Mouse (Mus musculus) urinary bladder, adult 2 months (tissue): ENCODE results near the gene Arpc3. TPM values are rescaled to one million over a fixed set of nuclear protein-coding genes. Genes with fewer than 3 reads are reported as not detected.

ENCODE experiments used
- DNase-seq: peaks from one replicate; pipeline ENCODE4 v3.0.0; 2022; ENCODE audit warnings: low spot score
- polyA plus RNA-seq: library from polyadenylated mRNA; depleted of rRNA; stranded (reverse); fragments of >200 nt; gene quantifications from 2 replicates; pipeline ENCODE4 v1.2.3, GENCODE M21; 2012; rRNA removed

Gene Arpc3
- polyA plus RNA-seq: 295 and 362 TPM in 2 replicates

DNA sequence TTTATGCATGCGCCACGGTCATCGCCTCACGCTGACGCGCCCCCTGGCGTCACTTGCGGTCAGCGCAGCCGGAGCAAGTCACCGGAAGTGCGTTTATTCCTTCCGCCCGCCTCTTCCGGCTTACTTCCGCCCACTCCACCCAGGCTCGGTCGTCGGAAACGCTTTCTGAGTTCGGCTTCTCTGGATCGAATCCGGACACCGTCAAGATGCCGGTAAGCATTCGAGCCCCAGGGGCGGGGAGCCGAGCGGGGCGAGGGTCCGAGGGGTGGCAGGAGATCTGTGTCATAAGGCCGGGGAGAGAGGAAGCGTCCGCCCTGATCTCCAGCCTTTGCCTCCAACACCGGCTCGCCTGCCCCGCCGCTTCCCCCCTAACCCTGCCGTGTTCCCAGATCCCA is at the start of gene Arpc3:
Gene Arpc3, plus strand, starts transcription at position 93 of the 395 bp plus-strand sequence.
- peak; percentile 82 for DNase-seq

DNA sequence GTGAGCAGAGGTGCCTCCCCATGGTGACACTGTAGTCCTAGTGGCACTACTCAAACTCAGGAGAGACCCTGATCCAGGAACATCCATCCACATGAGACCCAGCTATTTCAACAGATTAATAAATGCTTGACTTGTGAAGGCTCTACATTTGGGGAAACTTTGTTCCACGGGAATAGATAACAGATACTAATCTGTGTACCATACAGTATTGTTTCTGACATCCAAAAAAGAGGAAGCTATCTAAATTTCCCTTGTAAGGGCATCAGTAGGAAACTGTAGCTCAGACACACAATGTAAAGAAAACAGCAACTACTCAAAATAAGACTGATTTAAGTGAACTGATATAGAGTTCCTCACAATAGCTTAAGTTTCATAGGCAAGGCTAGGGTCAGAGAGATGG is 48.8 kb upstream of the Arpc3 start:
- DNase-seq: no peak

DNA sequence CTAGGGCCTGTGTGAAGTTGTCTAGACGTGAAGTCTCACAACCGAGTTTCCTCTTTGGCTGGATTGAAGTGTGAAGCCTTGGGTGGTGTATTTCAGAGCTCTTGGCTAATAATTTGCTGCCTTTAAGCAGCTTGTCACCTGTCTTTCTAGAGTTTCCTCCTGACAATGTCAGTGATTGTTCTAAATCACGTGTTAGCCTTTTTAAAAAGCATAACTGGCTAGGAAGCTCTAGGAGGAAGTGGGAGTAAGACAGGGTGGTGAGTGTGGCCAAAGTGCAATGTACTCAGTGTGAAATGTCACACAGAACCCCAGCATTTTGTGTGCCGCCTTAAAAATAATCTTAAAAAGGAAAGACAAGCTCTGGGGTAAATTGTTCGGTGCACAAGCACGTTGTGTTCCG is 47.9 kb upstream of the Arpc3 start:
- DNase-seq: no peak

DNA sequence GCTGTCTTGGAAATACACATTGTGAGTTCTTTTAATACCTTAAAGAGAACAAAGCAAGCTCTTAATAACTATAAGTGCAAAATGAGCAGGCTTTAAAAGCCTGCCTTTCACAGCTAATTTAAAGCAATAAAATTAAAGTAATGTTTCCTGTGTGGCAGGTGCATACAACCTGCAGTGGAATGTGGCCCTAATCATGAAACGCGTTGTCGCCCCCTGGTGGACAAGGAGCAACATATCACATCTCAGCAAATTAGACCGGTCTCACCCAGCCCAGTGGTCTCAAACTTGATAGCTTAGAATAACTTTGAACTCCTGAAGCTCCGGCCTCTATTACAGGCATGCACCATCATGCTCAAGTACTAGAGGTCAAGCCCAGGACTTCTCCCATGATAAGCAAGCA is 47.4 kb upstream of the Arpc3 start:
- peak; percentile 66 for DNase-seq

DNA sequence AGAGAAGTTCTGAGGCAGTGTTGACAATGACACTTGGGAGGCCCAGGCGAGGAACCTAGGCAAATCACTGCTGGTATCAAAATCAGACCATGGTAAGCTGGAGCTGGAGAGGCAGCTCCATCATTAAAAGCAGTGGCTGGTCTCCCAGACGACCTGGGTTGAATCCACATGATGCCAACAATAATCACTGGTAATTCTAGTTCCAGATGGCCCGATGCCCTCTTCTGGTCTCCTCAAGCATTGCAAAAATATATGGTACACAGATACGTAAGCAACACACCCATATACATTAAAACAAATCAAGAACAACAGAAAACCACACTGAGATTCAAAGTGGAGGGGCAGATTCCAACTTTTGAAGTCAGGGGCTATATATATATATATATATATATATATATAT is 45.9 kb upstream of the Arpc3 start:
- DNase-seq: no peak

DNA sequence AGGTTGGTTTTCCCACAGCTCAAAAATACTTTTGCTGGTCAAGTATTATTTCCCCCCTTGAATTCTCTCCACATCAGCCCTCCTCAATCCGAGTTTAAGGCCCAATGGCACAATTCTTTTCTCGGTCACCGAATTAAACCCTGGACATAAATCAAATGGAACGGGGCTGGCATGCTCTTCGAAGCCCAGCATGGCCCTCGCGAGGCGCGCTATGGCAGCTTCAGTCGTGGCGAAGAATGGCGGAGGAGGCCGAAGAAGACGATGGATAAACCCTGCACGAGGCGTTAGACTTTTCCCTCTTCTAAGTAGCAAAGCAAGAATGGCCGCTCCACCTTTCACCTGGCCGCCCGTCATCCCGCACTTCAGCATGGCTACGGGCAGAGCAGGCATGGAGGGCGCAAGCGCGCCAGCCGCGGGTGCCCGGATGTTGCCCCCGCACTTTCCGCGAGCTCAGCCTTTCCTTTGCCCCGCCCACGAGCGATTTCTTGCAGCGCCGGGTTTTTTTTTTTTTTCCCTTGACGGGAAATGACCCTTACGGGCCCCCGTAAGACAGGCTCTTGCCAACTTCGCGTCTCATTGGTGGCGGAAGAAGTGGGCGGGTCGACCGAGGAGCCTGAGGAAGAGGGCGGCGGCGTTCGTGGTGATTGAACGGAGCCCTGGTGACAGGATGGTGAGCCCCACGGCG is 37.7 kb upstream of the Arpc3 start, which contains the start of the genes Rad9b and Vps29:
Gene Rad9b, minus strand, starts transcription at position 427 of the 685 bp plus-strand sequence.
Gene Vps29, plus strand, starts transcription at position 563 of the 685 bp plus-strand sequence.
- DNase-seq: peak; percentile 95

DNA sequence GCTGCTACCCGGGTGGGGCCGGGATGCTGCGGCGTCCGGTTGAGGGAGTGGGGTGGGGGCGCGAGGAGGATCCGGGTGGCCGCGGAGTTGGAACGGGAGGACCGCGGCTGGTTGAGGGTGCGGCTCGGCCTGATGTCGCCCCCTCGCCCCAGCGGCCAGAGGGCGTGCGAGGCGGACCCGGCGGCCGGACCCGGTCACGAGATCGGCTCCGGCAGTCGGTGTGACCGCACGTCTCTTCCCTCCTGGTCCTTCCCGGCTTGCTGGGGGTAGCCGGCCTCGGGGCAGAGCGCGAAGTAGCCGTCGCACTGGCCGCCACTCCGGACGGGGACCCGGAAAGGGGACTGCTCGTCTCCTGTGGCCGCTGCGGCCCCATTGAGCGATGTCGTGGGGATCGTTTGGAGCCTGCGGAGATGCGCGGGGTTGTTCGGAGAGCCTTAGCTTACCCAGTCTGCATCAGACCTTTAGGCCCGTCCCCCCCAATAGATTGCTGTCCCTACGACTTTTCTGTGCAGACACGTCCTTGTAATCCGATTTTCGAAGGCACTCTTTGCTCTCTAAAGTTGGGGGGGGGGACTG is 37.1 kb upstream of the Arpc3 start:
- DNase-seq: no peak

DNA sequence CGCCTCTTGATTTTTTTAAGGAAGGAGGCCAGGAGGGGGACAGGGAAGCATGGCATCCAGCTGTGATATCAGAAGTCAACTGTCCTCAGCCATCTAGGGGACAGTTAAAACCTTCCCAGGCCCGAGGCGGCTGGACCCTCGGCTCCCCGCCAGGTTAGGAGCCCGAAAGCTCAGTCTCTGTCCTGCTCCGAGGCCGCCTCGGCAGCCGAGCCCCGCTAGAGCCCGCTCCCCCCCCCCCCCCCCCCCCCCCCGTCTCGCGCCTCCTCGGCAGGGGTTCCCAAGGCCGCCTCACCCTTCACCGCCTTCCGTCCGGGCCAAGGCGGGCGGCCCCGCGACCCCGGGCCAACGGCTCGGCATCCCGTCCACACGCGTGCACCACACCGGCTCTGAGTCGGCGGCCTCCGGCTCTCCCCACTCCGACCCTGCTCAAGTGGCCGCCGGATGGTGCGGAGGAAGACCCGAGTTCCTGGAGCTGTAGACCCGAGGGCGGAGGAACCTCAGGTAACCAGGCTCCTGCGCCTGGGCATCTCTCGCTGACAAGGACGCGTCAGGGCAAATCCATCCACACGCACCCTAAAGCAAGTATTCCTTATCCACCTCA is 20.0 kb upstream of the Arpc3 start, which contains the start of gene Gpn3:
Gene Gpn3, plus strand, starts transcription at position 286 of the 601 bp plus-strand sequence.
- DNase-seq: no peak

DNA sequence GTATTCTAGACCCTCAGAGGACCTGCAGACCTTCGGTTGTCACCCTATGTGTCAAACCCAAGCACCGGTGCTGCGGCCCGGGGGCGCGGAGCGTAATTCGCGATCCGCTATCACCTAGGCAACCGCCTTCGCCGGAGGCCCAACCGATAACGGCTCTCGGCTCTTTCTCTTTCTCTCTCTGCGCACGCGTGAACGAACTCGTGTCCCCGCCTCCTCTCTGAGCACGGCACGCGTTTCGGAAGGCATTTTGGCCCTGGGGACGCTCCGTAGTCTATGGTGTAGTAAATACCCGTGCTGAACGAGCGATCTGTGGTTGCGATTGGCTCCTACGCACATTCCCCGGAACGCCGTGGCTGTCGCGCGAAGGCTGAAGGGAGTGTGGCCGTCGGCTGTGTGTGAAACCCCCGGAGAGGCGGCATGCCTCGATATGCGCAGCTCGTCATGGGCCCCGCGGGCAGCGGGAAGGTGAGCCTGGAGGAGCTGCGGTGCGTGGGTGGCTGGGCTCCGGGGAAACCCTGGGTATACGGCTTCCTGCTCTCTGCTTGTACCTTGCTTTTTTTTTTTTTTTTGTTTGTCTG is 19.4 kb upstream of the Arpc3 start, which contains the start of gene Fam216a:
Gene Fam216a, minus strand, starts transcription at position 173 of the 578 bp plus-strand sequence.
- peak; percentile 98 for DNase-seq

DNA sequence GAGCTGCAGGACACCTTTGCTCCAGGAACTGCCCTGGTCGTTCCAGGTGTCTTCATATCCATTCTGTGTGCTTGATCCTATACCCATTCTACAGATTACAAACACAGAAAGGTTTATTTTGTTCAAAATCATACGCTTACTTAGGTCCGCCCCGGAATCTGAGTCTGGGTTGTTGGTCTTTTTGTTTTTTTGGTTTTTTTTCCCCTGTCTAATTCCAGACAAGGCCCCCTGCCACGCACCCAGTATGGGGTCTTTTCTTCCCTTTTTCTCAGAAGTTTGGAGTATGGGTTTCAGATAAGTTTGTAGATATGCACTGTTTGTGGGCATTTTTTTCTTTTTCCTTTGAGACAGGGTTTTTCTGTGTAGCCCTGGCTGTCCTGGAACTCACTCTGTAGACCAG is 18.8 kb upstream of the Arpc3 start:
- DNase-seq: no peak

DNA sequence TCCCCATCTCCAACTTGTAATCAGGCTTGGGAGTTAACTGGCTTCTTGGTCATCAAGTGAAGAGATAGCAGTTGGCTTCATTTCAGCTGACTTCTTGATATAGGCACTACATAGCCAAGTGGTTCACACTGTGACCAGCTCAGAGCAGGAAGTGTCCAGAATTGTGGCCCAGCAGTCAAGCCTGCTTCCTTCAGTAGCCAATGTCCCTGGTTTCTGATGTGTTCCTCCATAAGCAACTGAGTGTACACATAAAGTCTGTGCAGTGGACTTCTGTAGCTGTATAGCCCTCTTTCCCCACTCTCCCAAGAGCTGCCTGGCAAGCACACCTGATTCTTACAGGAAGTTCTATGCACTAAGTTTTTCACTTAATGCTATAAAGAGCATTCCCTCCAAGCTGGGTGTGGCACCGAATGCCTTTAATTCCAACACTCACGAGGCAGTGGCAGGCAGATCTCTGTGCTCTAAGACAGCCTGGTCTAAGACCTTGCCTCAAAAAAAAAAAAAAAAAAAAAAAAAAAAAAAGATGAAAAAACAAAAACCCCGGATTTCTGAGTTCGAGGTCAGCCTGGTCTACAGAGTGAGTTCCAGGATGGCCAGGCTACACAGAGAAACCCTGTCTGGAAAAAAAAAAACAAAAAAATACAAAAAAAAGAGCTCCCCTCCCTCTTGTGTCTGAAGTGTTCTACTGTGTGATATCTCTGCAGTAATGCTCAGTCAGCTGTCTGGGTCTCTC is 14.4 kb upstream of the Arpc3 start:
- no peak for DNase-seq

DNA sequence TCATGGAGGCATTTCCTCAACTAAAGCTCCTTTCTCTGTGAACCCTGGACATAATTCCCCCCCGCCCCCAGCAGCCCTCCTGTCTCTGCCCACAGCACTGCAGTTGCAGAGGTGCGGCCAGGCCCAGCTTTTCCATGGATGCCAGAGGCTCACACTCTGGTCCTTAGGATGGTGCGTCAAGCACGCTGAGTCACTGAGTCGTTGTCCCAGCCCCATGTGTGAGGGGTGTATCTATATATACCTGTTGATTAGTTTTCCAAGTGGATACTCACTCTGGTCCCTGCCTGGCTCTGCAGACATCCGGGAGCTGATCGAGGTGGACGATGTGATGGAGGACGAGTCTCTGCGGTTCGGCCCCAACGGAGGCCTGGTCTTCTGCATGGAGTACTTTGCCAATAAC is 13.5 kb upstream of the Arpc3 start:
- no peak for DNase-seq

DNA sequence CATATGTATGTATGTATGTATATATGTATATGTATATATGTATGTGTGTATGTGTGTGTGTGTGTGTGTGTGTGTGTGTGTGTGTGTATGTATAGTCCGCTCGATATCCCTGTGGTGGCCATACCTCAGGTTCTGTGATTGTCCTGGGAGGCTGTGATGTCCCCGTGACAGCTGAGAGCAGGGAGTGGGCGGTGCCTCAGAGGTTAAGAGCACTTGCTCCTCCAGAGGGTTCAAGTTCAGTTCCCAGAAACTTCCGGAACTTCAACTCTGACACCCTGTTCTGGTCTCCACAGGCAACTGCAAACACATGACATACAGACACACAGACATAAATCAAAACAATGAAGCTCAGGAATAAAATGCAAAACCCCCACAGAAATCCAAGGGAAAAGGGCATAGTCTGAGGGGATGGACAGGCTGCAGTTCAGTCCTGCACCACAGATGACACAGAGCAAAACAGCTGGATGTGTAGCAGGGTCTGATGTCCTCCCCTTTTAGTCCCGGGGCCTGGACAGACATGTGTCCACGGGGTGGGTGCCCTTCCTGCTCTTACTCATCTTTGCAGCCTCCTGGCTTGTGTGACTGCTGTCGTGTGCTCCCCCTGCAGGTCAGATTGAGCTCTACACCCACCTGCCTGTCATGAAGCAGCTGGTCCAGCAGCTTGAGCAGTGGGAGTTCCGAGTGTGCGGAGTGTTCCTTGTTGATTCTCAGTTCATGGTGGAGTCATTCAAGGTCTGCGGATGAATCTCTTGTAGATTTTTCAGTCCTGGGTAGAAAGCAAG is 12.1 kb upstream of the Arpc3 start:
- no peak for DNase-seq

DNA sequence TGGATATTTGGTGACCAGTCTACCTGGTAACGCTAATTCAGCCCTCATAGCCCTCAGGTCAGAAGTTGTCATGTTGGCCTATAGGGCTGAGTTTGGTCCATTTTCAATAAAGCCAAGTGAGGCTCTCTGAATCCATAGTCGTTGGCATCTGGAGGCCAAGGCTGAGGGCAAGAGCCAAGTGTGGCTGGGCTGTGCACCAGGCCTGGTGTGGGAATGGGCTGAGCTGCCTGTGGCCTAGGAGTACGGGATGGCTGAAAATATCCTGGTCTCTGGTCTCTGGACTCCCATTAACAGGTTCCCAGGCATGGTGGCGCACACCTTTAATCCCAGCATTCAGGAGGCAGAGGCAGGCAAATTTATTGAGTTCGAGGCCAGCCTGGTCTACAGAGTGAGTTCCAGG is 1.7 kb upstream of the Arpc3 start:
- DNase-seq: no peak

DNA sequence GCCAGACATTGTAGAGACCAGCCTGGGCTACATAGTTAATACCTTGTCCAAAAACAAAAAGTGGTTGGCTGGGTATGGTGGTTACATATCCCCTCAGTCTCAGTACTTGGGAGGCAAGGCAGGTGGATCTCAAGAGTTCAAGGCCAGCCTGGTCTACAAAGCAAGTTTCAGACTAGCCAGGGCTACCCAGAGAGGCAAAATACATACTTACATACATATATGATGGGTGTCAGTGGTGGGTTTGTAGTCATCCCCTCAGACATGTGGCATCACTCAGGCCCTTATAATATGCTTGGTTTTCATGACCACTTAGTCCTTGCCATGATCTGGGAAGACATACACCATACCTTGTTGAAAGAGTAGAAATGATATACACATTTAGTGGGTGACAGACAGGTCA is 1.0 kb upstream of the Arpc3 start:
- no peak for DNase-seq

DNA sequence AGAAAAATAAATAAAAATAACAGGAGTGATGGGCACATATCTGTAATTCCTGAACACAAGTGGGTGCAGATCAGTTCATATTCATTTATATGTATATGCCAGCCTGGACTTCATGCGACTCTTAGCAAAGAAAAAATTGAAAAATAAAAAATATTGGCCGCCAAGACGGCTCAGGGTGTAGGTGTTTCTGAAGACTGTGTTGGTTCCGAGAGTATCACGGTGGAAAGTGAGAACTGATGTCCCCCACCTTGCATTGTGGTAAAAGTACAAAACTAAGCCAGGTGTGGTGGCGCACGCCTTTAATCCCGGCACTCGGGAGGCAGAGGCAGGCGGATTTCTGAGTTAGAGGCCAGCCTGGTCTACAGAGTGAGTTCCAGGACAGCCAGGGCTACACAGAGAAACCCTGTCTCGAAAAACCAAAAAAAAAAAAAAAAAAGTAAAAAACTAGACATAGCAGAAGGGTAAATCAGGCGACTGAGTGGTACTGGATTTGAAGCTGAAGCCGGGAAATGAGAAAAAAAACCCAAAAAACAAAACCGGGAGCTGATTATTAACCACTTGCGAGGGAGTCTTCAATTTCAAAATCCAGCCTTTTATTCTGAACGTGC is 396 bp upstream of the Arpc3 start:
- DNase-seq: no peak

DNA sequence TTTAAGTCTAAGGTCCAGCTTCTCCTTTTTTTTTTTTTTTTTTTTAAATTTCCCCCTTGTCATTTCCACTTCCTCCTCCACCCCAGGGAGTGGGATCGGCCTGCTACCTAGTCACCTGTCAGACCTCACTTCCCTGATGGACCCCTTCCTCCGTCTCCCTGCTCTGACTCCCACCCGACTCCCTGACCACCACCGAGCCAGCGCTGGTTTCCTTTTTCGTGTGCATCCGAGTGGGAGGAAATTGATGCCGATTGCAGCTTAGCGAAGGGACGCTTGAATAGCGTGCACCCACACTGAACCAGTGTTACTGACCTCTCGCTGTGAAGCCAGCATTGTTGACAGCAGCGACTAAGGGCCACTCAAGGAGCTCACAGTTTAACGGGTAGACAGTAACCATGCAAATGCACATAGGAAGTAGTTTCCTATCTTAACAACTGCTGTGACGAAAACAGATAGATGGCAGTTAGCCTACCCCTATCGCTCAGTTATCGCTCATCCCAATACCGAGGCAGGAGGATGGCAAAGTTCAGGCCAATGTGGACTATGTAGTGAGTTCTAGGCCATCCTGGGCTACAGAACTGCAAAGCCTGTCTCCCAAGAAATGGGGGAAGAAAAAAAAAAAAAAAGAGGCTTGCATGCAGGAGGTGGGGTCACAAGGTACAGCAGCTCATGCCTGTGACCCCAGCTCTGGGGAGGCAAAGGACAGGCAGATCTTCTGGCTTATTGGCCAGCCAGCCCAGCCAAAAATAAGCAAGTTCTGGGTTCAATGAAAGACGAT is 738 bp downstream of the Arpc3 start:
- DNase-seq: no peak

DNA sequence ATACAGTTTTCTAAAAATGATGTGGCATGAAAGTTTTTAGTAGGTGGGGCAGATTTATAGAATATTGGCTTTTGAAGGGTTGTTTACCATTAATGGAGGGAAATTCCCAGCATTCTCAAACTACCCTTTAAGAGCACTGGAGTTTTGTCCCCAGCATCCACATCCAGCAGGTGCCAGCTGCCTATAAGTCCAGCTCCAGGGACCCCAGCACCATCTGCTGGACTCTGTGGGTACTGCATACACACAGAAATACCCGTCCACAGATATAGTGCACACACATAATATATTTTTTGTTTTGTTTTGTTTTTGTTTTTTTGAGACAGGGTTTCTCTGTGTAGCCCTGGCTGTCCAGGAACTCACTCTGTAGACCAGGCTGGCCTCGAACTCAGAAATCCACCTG is 2.2 kb downstream of the Arpc3 start:
- DNase-seq: no peak

DNA sequence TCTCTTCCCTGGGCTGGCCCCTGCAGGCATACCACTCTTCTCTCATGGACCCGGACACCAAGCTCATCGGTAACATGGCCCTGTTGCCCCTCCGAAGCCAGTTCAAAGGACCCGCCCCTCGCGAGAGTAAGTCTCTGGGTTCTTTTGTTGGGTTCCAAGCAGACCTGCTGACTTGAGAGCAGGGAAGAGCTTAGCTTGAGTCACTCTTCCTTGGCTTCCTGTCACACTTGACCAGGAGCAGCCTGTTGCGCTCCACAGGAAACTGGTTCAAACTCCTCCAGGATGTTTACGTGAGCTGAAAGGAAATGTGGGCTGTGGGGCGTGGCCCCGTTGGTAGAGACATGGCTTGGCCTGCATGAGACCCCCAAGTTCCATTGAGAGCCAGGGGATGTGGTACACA is 5.1 kb downstream of the Arpc3 start:
- DNase-seq: no peak

DNA sequence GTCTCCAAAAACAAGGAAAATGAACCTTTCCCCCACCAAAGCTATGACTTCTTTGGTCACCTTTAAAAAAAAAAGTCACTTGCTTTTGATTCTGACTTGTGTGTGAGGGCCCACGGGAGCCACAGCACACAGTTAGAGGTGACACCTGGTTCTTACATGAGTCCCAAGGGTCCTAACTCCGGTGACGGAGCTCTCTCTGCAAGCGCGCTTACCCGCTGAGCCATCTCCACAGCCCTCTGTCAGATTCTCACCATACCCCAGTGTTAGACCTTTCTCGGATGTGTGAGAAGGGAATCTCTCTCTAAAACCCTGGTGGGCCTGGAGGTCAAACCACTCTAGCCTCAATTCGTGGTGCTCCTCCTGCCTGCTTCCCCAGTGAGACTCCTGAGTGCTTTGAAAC is 5.8 kb downstream of the Arpc3 start:
- no peak for DNase-seq
